Mouse (Mus musculus) thymus, adult 2 months (tissue): Measurements from ENCODE around the gene Flt4.
"Not testable (repeated sequence)": the region's sequence is repeated elsewhere in the genome, so short reads cannot be mapped to it uniquely, and the experiment has no call there.

Experiments used
- CTCF ChIP-seq: fragments of 200-500 bp; IDR thresholded peaks from 2 replicates; pipeline ENCODE4 v1.5.1; 2012; ENCODE audit warnings: mild to moderate bottlenecking, control low read depth, low read length, moderate library complexity, borderline replicate concordance; ENCODE audit not compliant: control insufficient read depth, poor library complexity, insufficient read depth; ENCODE audit errors: extremely low read depth
- POLR2A ChIP-seq: fragments of 200-500 bp; IDR thresholded peaks from 2 replicates; pipeline ENCODE4 v1.6.1; 2012; ENCODE audit warnings: mild to moderate bottlenecking, low read length, control low read depth, moderate library complexity; ENCODE audit not compliant: control insufficient read depth, poor library complexity, insufficient read depth; ENCODE audit errors: extremely low read depth

DNA sequence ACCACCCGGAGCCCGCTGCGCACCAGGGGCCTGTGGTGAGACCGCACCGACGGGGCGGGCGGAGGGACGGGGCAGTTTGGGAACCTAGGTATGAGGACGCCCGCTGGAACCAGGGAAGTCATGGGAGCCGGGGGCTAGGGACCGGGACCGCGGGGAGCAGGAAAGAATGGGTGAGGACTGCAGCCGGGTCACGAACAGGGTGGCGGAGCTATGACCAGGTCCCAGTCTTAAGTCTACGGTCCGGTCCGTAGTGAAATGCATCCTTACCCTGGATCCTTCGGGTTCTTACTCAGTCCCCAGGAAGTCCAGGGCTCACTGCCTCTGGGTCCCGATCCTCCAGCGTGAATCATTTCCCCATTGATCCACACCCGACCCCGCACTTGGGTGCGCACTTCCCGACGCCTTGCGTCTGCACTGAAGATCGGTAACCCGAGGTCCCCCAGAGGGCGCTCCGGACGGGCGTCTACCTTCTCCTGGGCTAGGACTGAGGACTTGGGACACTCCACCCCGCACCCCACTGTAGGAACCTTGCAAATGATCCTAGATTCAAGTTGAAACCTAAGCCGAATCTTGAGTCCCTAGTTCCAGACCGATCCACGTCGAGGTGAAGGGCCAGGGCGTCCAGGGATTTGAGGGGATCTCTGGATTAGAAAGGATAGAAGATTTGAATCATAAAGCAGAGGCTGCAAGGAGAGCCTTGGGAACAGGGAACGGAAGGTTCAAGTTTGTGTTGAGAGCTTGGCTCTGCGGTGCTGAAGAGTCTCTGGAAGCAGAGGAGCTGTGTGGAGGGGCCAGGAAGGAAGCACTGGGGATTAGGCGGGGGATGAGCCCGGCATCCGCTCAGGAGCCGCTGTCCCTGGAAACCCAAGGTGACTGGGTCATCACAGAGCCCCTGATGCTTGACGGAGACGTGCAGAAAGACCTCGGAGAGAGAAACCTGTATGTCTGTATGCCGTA is 1.1 kb downstream of the Flt4 start:
- TF ChIP-seq POLR2A, CTCF: not testable (repeated sequence)
